Mouse (Mus musculus): ENCODE results near the gene Adprm. TPM values are rescaled to one million over a fixed set of nuclear protein-coding genes. Genes with fewer than 3 reads are reported as not detected.

Adprm gene
- polyA plus RNA-seq, 1 experiment from 2014 or later: 38.5 TPM

GRCm38 (mm10) chr11:67085489-67085888 lies 33.1 kb upstream of the Adprm start:
- H3K9ac ChIP-seq (replicated peaks): no peak overlapping the region
- H3K9me3 ChIP-seq: no peaks in the 10 kb centered on the region
- 5% methylated on average over 6 of the region's 6 CpGs for WGBS
- peaks cover 10% of the 10 kb centered on the region for H3K4me1 ChIP-seq (replicated peaks)
- no peaks in the 10 kb centered on the region for H3K36me3 ChIP-seq
- no peak overlapping the region for H3K4me3 ChIP-seq (replicated peaks)
- H3K27ac ChIP-seq: no peak overlapping the region
- peaks cover 32% of the 10 kb centered on the region for H3K27me3 ChIP-seq
- no peak for ATAC-seq
- H3K4me2 ChIP-seq (replicated peaks): no peak overlapping the region

- Histone ChIP-seq H3K9ac (replicated peaks) (no peak overlapping the region), H3K4me2 (replicated peaks) (no peak overlapping the region), H3K36me3 (no peaks in the 10 kb centered on the region), H3K4me3 (replicated peaks) (no peak overlapping the region), H3K9me3 (no peaks in the 10 kb centered on the region), H3K27me3 (peaks cover 32% of the 10 kb centered on the region), H3K4me1 (replicated peaks) (peaks cover 19% of the 10 kb centered on the region), H3K27ac (no peak overlapping the region)
- 42% methylated on average over 32 of the region's 32 CpGs for WGBS
- ATAC-seq: no peak
Measured at GRCm38 (mm10) chr11:67083712-67084340, 31.4 kb upstream of the Adprm start.

GRCm38 (mm10) chr11:67083239-67083638 lies 30.8 kb upstream of the Adprm start:
- Histone ChIP-seq H3K4me1 (replicated peaks) (peaks cover 21% of the 10 kb centered on the region), H3K27me3 (peaks cover 27% of the 10 kb centered on the region), H3K4me2 (replicated peaks) (no peak overlapping the region), H3K27ac (no peak overlapping the region), H3K9me3 (no peaks in the 10 kb centered on the region), H3K36me3 (no peaks in the 10 kb centered on the region), H3K4me3 (replicated peaks) (no peak overlapping the region), H3K9ac (replicated peaks) (no peak overlapping the region)
- 69% methylated on average over 6 of the region's 6 CpGs for WGBS
- no peak for ATAC-seq

GRCm38 (mm10) chr11:67082793-67083192 lies 30.4 kb upstream of the Adprm start:
- H3K27me3 ChIP-seq: peaks cover 26% of the 10 kb centered on the region
- 90% methylated on average over 13 of the region's 13 CpGs for WGBS
- no peak overlapping the region for H3K4me3 ChIP-seq (replicated peaks)
- peaks cover 23% of the 10 kb centered on the region for H3K4me1 ChIP-seq (replicated peaks)
- H3K36me3 ChIP-seq: no peaks in the 10 kb centered on the region
- no peak overlapping the region for H3K9ac ChIP-seq (replicated peaks)
- no peak for ATAC-seq
- no peak overlapping the region for H3K4me2 ChIP-seq (replicated peaks)
- H3K27ac ChIP-seq: no peak overlapping the region
- no peaks in the 10 kb centered on the region for H3K9me3 ChIP-seq

DNA sequence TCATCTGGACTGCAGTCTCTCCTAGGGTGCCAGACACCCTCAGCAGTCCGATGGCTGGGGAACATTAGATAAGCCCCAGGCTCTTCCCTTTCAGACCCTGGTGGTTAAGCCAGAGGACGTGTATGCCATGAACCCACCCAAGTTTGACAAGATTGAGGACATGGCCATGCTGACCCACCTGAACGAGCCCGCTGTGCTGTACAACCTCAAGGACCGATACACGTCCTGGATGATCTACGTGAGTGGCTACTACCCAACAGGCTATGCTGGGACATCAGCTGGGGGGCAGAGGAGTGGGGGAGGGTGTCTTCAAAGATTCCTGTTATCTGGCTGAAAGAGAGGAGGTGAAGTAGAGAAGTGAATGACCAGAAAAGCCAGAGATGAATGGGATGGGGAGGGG lies 29.8 kb upstream of the Adprm start:
- ATAC-seq: no peak
- Histone ChIP-seq H3K27me3 (peaks cover 26% of the 10 kb centered on the region), H3K4me1 (replicated peaks) (peaks cover 23% of the 10 kb centered on the region), H3K9me3 (no peaks in the 10 kb centered on the region), H3K4me2 (replicated peaks) (no peak overlapping the region), H3K36me3 (no peaks in the 10 kb centered on the region), H3K4me3 (replicated peaks) (no peak overlapping the region), H3K27ac (no peak overlapping the region), H3K9ac (replicated peaks) (no peak overlapping the region)
- 90% methylated on average over 7 of the region's 7 CpGs for WGBS

DNA sequence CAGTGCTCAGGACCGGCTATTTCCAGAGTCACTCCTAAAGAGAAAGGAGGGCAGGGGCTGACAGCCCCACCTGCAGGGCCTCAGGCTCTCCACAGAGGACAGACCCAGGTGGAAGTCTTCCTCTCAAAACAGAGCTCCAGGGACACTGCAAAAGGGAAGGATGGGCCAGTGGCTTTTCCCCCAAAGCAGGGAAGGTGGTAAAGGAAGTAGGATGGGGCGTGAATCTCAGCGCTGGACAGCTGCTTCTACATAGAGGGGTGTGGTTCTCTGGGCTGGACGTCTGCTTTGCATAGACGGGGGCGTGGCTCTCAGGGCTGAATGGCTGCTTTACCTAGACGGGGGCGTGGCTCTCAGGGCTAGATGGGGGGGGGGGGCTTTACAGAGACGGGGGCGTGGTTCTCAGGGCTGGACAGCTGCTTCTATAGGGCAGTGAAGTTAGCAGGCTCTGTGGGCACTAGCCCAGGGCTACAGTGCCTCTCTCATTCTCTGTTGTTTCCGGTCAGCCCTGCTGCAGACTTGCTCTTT lies 28.8 kb upstream of the Adprm start:
- no peak overlapping the region for H3K9ac ChIP-seq (replicated peaks)
- no peak overlapping the region for H3K27ac ChIP-seq
- peaks cover 23% of the 10 kb centered on the region for H3K4me1 ChIP-seq (replicated peaks)
- H3K9me3 ChIP-seq: no peaks in the 10 kb centered on the region
- no peaks in the 10 kb centered on the region for H3K36me3 ChIP-seq
- H3K27me3 ChIP-seq: peaks cover 26% of the 10 kb centered on the region
- H3K4me3 ChIP-seq (replicated peaks): no peak overlapping the region
- peak overlapping the region; percentile 22 for H3K4me2 ChIP-seq (replicated peaks)
- 6% methylated on average over 11 of the region's 11 CpGs for WGBS
- ATAC-seq: peak; percentile 55

DNA sequence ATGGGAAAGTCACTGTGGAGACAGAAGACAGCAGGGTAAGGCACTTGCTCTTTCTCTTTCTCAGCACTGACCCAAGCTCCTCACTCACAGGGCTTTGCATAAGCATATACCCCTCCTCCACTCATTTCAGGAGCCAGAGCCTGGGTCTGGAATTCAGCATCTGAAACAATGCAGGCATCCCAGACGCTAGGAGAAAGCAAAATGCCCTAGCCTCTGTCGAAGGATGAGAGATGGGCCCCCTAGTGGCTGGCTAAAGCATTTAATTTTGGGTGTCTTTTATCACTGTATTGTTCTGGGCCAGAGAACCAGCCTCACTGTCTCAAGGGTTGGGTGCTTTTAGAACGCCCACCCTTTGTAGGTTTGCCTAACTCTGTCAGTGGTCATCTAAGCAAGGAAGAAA lies 27.8 kb upstream of the Adprm start:
- Histone ChIP-seq H3K4me2 (replicated peaks) (no peak overlapping the region), H3K4me1 (replicated peaks) (peaks cover 24% of the 10 kb centered on the region), H3K27me3 (peaks cover 26% of the 10 kb centered on the region), H3K36me3 (no peaks in the 10 kb centered on the region), H3K9ac (replicated peaks) (no peak overlapping the region), H3K9me3 (no peaks in the 10 kb centered on the region), H3K27ac (peak overlapping the region; percentile 65), H3K4me3 (replicated peaks) (no peak overlapping the region)
- ATAC-seq: peak; percentile 41
- 9% methylated on average over 3 of the region's 3 CpGs for WGBS

- no peak overlapping the region for H3K9ac ChIP-seq (replicated peaks)
- H3K27me3 ChIP-seq: peaks cover 21% of the 10 kb centered on the region
- no peak overlapping the region for H3K4me2 ChIP-seq (replicated peaks)
- no peak overlapping the region for H3K4me3 ChIP-seq (replicated peaks)
- H3K27ac ChIP-seq: peak overlapping the region; percentile 65
- H3K4me1 ChIP-seq (replicated peaks): peaks cover 28% of the 10 kb centered on the region
- H3K9me3 ChIP-seq: no peaks in the 10 kb centered on the region
- H3K36me3 ChIP-seq: no peaks in the 10 kb centered on the region
- peak; percentile 31; the same call in 1 of the 2 replicates for ATAC-seq
- WGBS: 44% methylated on average over 11 of the region's 11 CpGs
Measured at GRCm38 (mm10) chr11:67079740-67080139, 27.3 kb upstream of the Adprm start.

DNA sequence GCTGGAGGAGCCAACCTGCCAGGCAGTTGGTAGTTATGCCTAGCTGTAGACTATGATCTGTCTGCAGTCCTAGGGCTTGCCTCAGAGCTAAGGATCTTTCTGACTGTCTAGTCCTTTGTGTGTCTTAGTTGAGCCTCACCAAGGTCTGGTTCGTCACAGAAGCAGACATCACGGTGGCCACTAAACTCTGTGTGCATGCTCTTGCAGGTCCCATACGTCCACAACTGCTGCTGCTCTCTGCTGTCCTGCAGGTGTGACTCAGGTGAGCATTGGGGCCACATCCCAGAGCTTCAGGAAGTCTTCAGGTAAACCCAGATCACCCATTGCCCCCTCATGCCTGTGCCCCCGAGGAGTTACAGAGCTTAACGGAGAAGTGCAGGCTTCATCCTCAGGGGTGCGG lies 26.5 kb upstream of the Adprm start:
- Histone ChIP-seq H3K36me3 (no peaks in the 10 kb centered on the region), H3K4me3 (replicated peaks) (no peak overlapping the region), H3K4me2 (replicated peaks) (no peak overlapping the region), H3K9ac (replicated peaks) (no peak overlapping the region), H3K27ac (no peak overlapping the region), H3K4me1 (replicated peaks) (peaks cover 28% of the 10 kb centered on the region), H3K27me3 (peaks cover 13% of the 10 kb centered on the region), H3K9me3 (no peaks in the 10 kb centered on the region)
- ATAC-seq: no peak
- WGBS: 85% methylated on average over 6 of the region's 6 CpGs

DNA sequence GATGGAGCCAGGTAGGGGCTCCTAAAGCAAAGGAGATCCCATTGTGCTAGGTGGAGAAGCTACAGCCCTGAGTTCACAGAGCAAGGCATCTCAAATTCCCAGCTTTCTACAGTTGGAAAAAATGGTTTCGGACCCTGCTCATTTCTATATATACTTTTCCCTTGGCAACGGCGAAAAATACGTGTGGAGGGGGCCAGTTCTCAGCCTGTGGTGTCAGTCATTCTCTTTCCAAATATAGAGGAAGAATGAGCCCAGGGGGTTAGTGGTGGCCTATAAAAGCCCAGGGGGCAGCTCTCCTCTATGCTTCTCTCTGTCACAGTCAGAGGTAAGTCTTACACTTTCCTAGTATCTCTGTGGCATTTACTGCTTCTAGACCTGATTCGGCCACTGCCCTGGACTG lies 25.6 kb upstream of the Adprm start, which contains the start of gene Myh3:
Gene Myh3 (plus strand): TSS at position 301 of the 400 bp plus-strand sequence.
- no peak for ATAC-seq
- 93% methylated on average over 5 of the region's 5 CpGs for WGBS
- H3K4me2 ChIP-seq (replicated peaks): no peak within 1 kb of the TSS

DNA sequence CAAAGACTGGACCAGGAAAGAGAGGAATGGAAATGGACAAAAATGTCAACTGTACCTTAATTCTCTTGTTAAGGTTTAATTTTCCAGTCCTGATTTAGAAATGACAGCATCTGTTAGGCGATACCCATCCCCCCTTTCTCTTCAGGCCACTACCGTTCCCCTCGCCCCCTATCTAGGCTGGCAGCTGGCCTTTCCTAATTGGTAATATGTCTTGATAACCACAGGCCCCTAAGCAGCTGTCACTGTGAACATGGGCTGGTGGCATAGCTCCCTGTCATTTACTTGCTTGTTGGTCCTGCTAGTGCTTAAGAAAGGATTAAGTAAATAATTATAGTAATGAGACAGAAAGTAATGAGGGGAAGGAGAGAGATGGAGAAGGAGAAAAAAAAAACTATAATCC lies 25.0 kb upstream of the Adprm start:
- Histone ChIP-seq H3K27ac (no peak overlapping the region), H3K4me1 (replicated peaks) (peaks cover 28% of the 10 kb centered on the region), H3K27me3 (no peaks in the 10 kb centered on the region), H3K4me2 (replicated peaks) (no peak overlapping the region), H3K36me3 (no peaks in the 10 kb centered on the region), H3K9ac (replicated peaks) (no peak overlapping the region), H3K4me3 (replicated peaks) (no peak overlapping the region), H3K9me3 (no peaks in the 10 kb centered on the region)
- WGBS: 55% methylated on average over 3 of the region's 3 CpGs
- ATAC-seq: no peak

More for the DNA sequence above, 25.6 kb upstream of the Adprm start, which contains the start of gene Myh3:
- Histone ChIP-seq H3K27me3 (peaks cover 4% of the 10 kb centered on the region), H3K27ac (no peak within 1 kb of the TSS), H3K9me3 (no peaks in the 10 kb centered on the region), H3K4me3 (replicated peaks) (no peak within 1 kb of the TSS), H3K4me1 (replicated peaks) (peaks cover 28% of the 10 kb centered on the region), H3K9ac (replicated peaks) (no peak within 1 kb of the TSS), H3K36me3 (no peaks in the 10 kb centered on the region)

DNA sequence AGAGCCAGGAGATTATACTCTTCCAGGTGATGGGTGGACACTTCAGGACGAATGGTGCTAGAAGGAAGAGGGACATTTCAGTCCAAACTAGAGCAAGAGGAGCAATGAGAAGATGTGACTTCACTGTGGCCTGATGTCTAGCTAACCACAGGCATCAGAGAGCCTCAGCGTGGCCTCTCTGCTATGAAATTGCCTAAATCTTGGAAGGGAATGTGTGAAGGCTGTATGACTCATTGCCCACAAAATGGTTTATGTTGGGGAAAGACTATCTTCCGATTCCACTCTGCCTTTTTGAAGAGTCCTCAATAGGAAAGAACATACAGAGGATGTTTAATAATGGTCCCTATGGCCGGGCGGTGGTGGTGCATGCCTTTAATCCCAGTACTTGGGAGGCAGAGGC lies 24.4 kb upstream of the Adprm start:
- H3K36me3 ChIP-seq: no peaks in the 10 kb centered on the region
- H3K9me3 ChIP-seq: no peaks in the 10 kb centered on the region
- H3K27ac ChIP-seq: no peak overlapping the region
- H3K4me1 ChIP-seq (replicated peaks): peaks cover 28% of the 10 kb centered on the region
- no peak for ATAC-seq
- no peaks in the 10 kb centered on the region for H3K27me3 ChIP-seq
- no peak overlapping the region for H3K4me3 ChIP-seq (replicated peaks)
- H3K9ac ChIP-seq (replicated peaks): no peak overlapping the region
- WGBS: 90% methylated on average over 5 of the region's 5 CpGs
- no peak overlapping the region for H3K4me2 ChIP-seq (replicated peaks)

DNA sequence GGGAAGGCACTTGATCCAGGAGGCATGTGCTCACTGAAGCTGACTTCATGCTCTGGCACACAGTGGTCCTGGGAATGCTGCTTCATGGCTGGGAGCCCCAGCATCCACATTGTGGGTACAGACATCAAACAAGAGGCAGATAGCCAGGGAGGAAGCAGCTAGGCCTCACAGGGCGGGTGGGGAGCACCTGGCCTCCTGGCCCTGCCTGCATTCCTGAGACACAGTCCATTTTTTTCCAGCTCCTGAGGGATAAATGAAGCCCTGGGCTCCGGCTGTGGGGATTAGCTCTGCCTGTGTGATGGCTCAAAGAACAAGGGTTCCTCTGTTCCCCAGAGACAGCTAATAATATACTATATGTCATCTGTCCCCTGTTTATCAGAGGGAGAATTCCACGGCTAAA lies 22.6 kb upstream of the Adprm start:
- 14% methylated on average over 3 of the region's 3 CpGs for WGBS
- no peak overlapping the region for H3K9ac ChIP-seq (replicated peaks)
- H3K27ac ChIP-seq: 0 out of 2 replicates have a peak overlapping the region, but pooled peaks have one; percentile 45
- no peaks in the 10 kb centered on the region for H3K9me3 ChIP-seq
- peaks cover 14% of the 10 kb centered on the region for H3K4me1 ChIP-seq (replicated peaks)
- no peak for ATAC-seq
- no peaks in the 10 kb centered on the region for H3K36me3 ChIP-seq
- H3K4me2 ChIP-seq (replicated peaks): no peak overlapping the region
- no peaks in the 10 kb centered on the region for H3K27me3 ChIP-seq
- no peak overlapping the region for H3K4me3 ChIP-seq (replicated peaks)

All from midbrain, embryonic 13.5 days (tissue).